In the genomic region with DNA sequence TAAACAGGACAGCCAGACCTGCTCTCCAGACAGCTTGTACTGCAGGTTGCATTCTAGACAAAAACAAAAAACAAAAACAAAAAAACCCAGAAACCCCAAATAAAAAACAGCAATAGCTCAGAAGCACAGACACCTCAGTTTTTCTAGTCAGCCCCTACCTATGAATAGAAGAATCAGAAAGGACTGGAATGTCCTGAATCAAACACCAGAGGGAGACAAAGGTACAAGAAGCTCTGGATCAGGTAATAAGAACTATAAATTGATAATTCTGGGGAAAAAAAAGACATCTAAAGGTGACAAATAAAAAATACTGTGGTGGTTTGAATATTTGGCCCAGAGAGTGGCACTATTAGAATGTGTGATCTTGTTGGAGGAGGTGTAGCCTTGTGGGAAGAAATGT, we compare ENCODE assay signal across 15 mouse cellular contexts. TPM values are rescaled to one million over a fixed set of nuclear protein-coding genes. Genes with fewer than 3 reads are reported as not detected.
A peak's percentile ranks its signal among the peaks of the same experiment; 100 is the strongest.
DNase-seq lines count a peak whose midpoint lies in the region; ATAC-seq and TF ChIP-seq lines count a peak whose summit lies in the region.
"Had no signal": no experiment of that assay in that cellular context is flagged by ENCODE, and none has a peak within 500 bp of the region (broad histone marks: within the 10 kb centered on the region; RNA-seq: fewer than 3 reads in every experiment).

No protein-coding gene starts in this region.

- H3K9me3 ChIP-seq in heart, postnatal 0 days (replicated peaks; ENCODE audit: control insufficient read depth, low read length), result no peaks in the 10 kb centered on the region
- H3K9me3 ChIP-seq: forebrain, embryonic 13.5 days; lung, embryonic 15.5 days had no signal

- H3K4me3 ChIP-seq in heart, postnatal 0 days (ENCODE audit: low read depth, low read length), result no peak overlapping the region
- H3K4me3 ChIP-seq: embryonic facial prominence, embryonic 13.5 days; forebrain, embryonic 13.5 days; limb, embryonic 13.5 days; lung, embryonic 15.5 days; midbrain, embryonic 10.5 days had no signal

- H3K27ac ChIP-seq in heart, postnatal 0 days (ENCODE audit: low read depth), result no peak overlapping the region
- H3K27ac ChIP-seq: embryonic facial prominence, embryonic 13.5 days; forebrain, embryonic 13.5 days; limb, embryonic 13.5 days; lung, embryonic 15.5 days; midbrain, embryonic 10.5 days had no signal

- intact Hi-C loops in heart, postnatal 10 days (cut with DNase I), result loop anchor here (10.0 kb wide), 1 partner anchor 990 kb away; no protein-coding TSS in a partner anchor
- intact Hi-C loops in left cerebral cortex, postnatal 14 days (cut with DNase I), result no loop called here

- no peaks in the 10 kb centered on the region for H3K27me3 ChIP-seq in heart, postnatal 0 days (ENCODE audit: control insufficient read depth, insufficient read depth, low read length)
- H3K27me3 ChIP-seq: embryonic facial prominence, embryonic 13.5 days; forebrain, embryonic 13.5 days; limb, embryonic 13.5 days; lung, embryonic 15.5 days had no signal

- 0 out of 2 replicates have a peak, but pooled peaks have one; percentile 19 for TF ChIP-seq CTCF in heart, postnatal 0 days (IDR thresholded peaks at IDR 0.05; ENCODE audit: low read depth)

- no peak overlapping the region for H3K9ac ChIP-seq in heart, postnatal 0 days (replicated peaks; ENCODE audit: low read depth, low read length)
- H3K9ac ChIP-seq: embryonic facial prominence, embryonic 13.5 days; forebrain, embryonic 13.5 days; limb, embryonic 13.5 days; lung, embryonic 15.5 days had no signal

- no peak for ATAC-seq in heart, postnatal 0 days (ENCODE audit: insufficient read depth, low read depth)
- ATAC-seq: forebrain, embryonic 13.5 days had no signal

- no peak overlapping the region for H3K4me2 ChIP-seq in heart, postnatal 0 days (ENCODE audit: low read depth, low read length)
- H3K4me2 ChIP-seq: embryonic facial prominence, embryonic 13.5 days; forebrain, embryonic 13.5 days; limb, embryonic 13.5 days; lung, embryonic 15.5 days had no signal

- no peak for DNase-seq in heart, postnatal 0 days (ENCODE audit: low spot score)
- no peak for DNase-seq in heart, postnatal 10 days
- peak; percentile 27 to 39 for DNase-seq in left cerebral cortex, postnatal 14 days (ENCODE audit: low spot score in 2 of 2)
- no peak for DNase-seq in left cerebral cortex, adult 8-10 months (ENCODE audit: low spot score in 2 of 2)
- DNase-seq in R1 (ENCODE audit: low read depth, low spot score), result peak; percentile 19
- DNase-seq in naive thymus-derived CD4-positive, alpha-beta T cell, adult 2 months (ENCODE audit: low read depth), result peak; percentile 43
- DNase-seq in embryo, embryonic 10.5 days (ENCODE audit: low spot score), result no peak
- DNase-seq: cerebellum, postnatal 25 days; heart, postnatal 14 days; spleen, adult 18-20 months had no signal

- H3K4me1 ChIP-seq in heart, postnatal 0 days (ENCODE audit: control insufficient read depth, insufficient read depth), result no peaks in the 10 kb centered on the region
- H3K4me1 ChIP-seq: embryonic facial prominence, embryonic 13.5 days; forebrain, embryonic 13.5 days; limb, embryonic 13.5 days; lung, embryonic 15.5 days; midbrain, embryonic 10.5 days had no signal

- no peak for TF ChIP-seq EP300 in heart, postnatal 0 days (IDR thresholded peaks at IDR 0.05; ENCODE audit: low read depth)

- no peaks in the 10 kb centered on the region for H3K36me3 ChIP-seq in heart, postnatal 0 days (replicated peaks; ENCODE audit: control insufficient read depth, insufficient read depth, low read length)
- H3K36me3 ChIP-seq: embryonic facial prominence, embryonic 13.5 days; midbrain, embryonic 10.5 days had no signal

RNA-seq across cellular contexts. Expression of gene Dnajc1, which starts 37.3 kb away (rescaled TPM):
- total RNA-seq in heart, postnatal 0 days (2014; rRNA removed; ENCODE audit: low replicate concordance), result 15.2 and 21.8 TPM in 2 replicates
- polyA plus RNA-seq in heart, postnatal 0 days (2015; fragmentation: Nextera tagmentation; extraction: Ambion mirVana), result 20.2 and 20.6 TPM in 2 replicates
- total RNA-seq in heart, postnatal 10 days (2021), result 10 to 100 TPM; 15.8 to 16.4 TPM
- 10 to 100 TPM; 16.5 to 16.6 TPM for total RNA-seq in left cerebral cortex, postnatal 14 days (2021)
- total RNA-seq in left cerebral cortex, adult 8-10 months (2022), result 10 to 100 TPM; 18.1 to 21.1 (median 20.2) TPM

Comparison
In these comparisons a context has a peak if more than half of its experiments do, and no peak if none do; other contexts are left out.
1. DNase-seq: peak in left cerebral cortex, postnatal 14 days (2 of 2), R1 (single experiment) and naive thymus-derived CD4-positive, alpha-beta T cell, adult 2 months (single experiment); none in heart, postnatal 0 days (single experiment), heart, postnatal 10 days (0 of 2), left cerebral cortex, adult 8-10 months (0 of 2) and embryo, embryonic 10.5 days (single experiment).